Mouse (Mus musculus): ENCODE data around the gene Lmx1a.

- no peak for TF ChIP-seq FLI1 (IDR thresholded peaks at IDR 0.05; ENCODE audit: low read length)
- no peak for TF ChIP-seq GATA1 (IDR thresholded peaks at IDR 0.05; ENCODE audit: borderline replicate concordance, low read length)
Measured at GRCm38 (mm10) chr1:167661123-167661522, 27.9 kb upstream of the Lmx1a start.

Data from megakaryocyte, embryonic 14.5 days (primary cell).